Mouse (Mus musculus) neutrophil, adult 59 days (primary cell): ENCODE measurements around the gene Map3k7cl. TPM values are rescaled to one million over a fixed set of nuclear protein-coding genes. Genes with fewer than 3 reads are reported as not detected.

Experiments
- total RNA-seq, 2 experiments: library from RNA; stranded (reverse); gene quantifications; 1 replicate in 1 of 2; 2 replicates in 1 of 2; pipeline ENCODE4 v1.2.4; 2023

The Map3k7cl gene
- not detected for total RNA-seq

GRCm38 (mm10) chr16:87552907-87553691 is at the start of gene Map3k7cl:
Gene Map3k7cl, plus strand, starts transcription at chr16:87553330.

Other genes starting within 250 kb of the Map3k7cl start
- 1 to 10 TPM; 4.2 to 5.3 TPM for gene N6amt1, start 199.1 kb upstream of the Map3k7cl start, total RNA-seq
- 10 to 100 TPM; 26.3 to 27.7 TPM for gene Ltn1, start 120.7 kb upstream of the Map3k7cl start, total RNA-seq
- gene Rwdd2b, start 112.8 kb upstream of the Map3k7cl start, total RNA-seq: 1 to 10 TPM; 2.8 to 4.2 TPM
- gene Usp16, start 98.6 kb upstream of the Map3k7cl start, total RNA-seq: 10 to 100 TPM; 49.9 to 52.5 TPM
- gene Cct8, start 57.5 kb upstream of the Map3k7cl start, total RNA-seq: 100 to 1,000 TPM in 1 of 2 experiments, 10 to 100 TPM in 1; 85.5 to 102 TPM
- gene Bach1, start 145.6 kb downstream of the Map3k7cl start, total RNA-seq: 10 to 100 TPM; 73.8 to 89.6 TPM